Comparison of ENCODE assay signal across 8 mouse cellular contexts in the genomic region with DNA sequence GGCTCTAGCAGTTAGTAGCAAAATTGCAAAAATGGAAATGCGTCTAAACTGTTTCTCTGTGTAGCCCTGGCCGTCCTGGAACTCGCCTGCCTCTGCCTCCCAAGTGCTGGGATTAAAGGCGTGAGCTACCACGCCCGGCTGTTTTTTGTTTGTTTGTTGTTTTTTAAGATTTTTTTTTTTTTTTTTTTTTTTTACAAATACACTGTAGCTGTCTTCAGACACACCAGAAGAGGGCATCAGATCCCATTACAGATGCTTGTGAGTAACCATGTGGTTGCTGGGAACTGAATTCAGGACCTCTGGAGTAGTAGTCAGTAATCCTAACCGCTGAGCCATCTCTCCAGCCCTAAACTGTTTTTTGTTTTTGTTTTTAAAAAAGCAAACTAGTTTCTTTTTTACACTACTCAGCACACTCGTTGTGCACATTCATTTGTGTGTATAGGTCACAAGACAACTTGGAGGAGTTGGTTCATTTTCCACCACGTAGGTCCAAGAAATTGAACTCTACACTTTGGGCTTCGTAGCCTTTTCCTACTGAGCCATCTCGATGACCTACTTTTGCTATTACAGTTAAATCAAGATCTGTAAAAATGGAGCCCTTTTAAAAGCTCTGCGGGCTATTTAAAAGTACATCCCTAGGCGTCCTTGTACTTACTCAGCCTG. TPM values are rescaled to one million over a fixed set of nuclear protein-coding genes. Genes with fewer than 3 reads are reported as not detected.
DNase-seq lines count a peak whose midpoint lies in the region; ATAC-seq and TF ChIP-seq lines count a peak whose summit lies in the region.

No protein-coding gene starts in this region.

- no peaks in the 10 kb centered on the region for H3K36me3 ChIP-seq in lung, embryonic 16.5 days (ENCODE audit: control insufficient read depth, insufficient read depth, low read length)
- no peaks in the 10 kb centered on the region; the same call in 1 of the 2 replicates for H3K36me3 ChIP-seq in embryonic facial prominence, embryonic 14.5 days (ENCODE audit: control insufficient read depth, insufficient read depth, low read length)
- no peaks in the 10 kb centered on the region for H3K36me3 ChIP-seq in kidney, postnatal 0 days (ENCODE audit: insufficient read depth, low read length)
- H3K36me3 ChIP-seq in neural tube, embryonic 15.5 days, result no peaks in the 10 kb centered on the region

- ATAC-seq in lung, embryonic 16.5 days (ENCODE audit: low read depth), result no peak
- ATAC-seq in embryonic facial prominence, embryonic 14.5 days (ENCODE audit: low read depth), result no peak
- ATAC-seq in kidney, postnatal 0 days (replicated peaks; ENCODE audit: low FRiP score, low read depth), result no peak
- ATAC-seq in neural tube, embryonic 15.5 days (ENCODE audit: low FRiP score), result no peak

- DNase-seq in lung, postnatal 25 days (ENCODE audit: low spot score), result no peak
- DNase-seq in embryonic facial prominence, embryonic 14.5 days (ENCODE audit: low spot score), result no peak
- no peak for DNase-seq in kidney, postnatal 0 days (ENCODE audit: low spot score)
- no peak for DNase-seq in cerebellum, postnatal 4 days (ENCODE audit: low spot score in 2 of 2)
- no peak for DNase-seq in layer of hippocampus, postnatal 36 days
- no peak for DNase-seq in gastrocnemius, postnatal 10 days

- H3K4me2 ChIP-seq in lung, embryonic 16.5 days (ENCODE audit: low read depth, low read length), result peak overlapping the region; percentile 72
- peak overlapping the region; percentile 73 for H3K4me2 ChIP-seq in embryonic facial prominence, embryonic 14.5 days (ENCODE audit: low read depth, low read length)
- peak overlapping the region; percentile 79 for H3K4me2 ChIP-seq in kidney, postnatal 0 days (ENCODE audit: low read length)
- H3K4me2 ChIP-seq in neural tube, embryonic 15.5 days, result peak overlapping the region; percentile 66

- no peaks in the 10 kb centered on the region for H3K9me3 ChIP-seq in lung, embryonic 16.5 days (ENCODE audit: control insufficient read depth, low read length)
- no peaks in the 10 kb centered on the region for H3K9me3 ChIP-seq in embryonic facial prominence, embryonic 14.5 days (ENCODE audit: control insufficient read depth, low read length)
- H3K9me3 ChIP-seq in kidney, postnatal 0 days (replicated peaks; ENCODE audit: low read length), result no peaks in the 10 kb centered on the region
- H3K9me3 ChIP-seq in neural tube, embryonic 15.5 days (replicated peaks), result no peaks in the 10 kb centered on the region

- 74% methylated on average over 13 of the region's 13 CpGs for WGBS in lung, embryonic 16.5 days
- WGBS in embryonic facial prominence, embryonic 14.5 days, result 77% methylated on average over 13 of the region's 13 CpGs
- 71% methylated on average over 13 of the region's 13 CpGs for WGBS in kidney, postnatal 0 days
- 78% methylated on average over 13 of the region's 13 CpGs for WGBS in neural tube, embryonic 15.5 days

- peak overlapping the region; percentile 93 for H3K27ac ChIP-seq in lung, embryonic 16.5 days (ENCODE audit: low read length)
- peak overlapping the region; percentile 95 for H3K27ac ChIP-seq in embryonic facial prominence, embryonic 14.5 days (replicated peaks; ENCODE audit: low read depth, low read length)
- H3K27ac ChIP-seq in kidney, postnatal 0 days, result peak overlapping the region; percentile 95
- H3K27ac ChIP-seq in neural tube, embryonic 15.5 days (replicated peaks), result peak overlapping the region; percentile 94

- H3K4me1 ChIP-seq in lung, embryonic 16.5 days (replicated peaks; ENCODE audit: control insufficient read depth, insufficient read depth, low read length), result peaks cover 17% of the 10 kb centered on the region
- peaks cover 13% of the 10 kb centered on the region for H3K4me1 ChIP-seq in embryonic facial prominence, embryonic 14.5 days (ENCODE audit: control insufficient read depth, insufficient read depth, low read length)
- peaks cover 6% of the 10 kb centered on the region; the same call in 1 of the 2 replicates for H3K4me1 ChIP-seq in kidney, postnatal 0 days (replicated peaks; ENCODE audit: insufficient read depth, low read length)
- H3K4me1 ChIP-seq in neural tube, embryonic 15.5 days, result peaks cover 44% of the 10 kb centered on the region

- H3K4me3 ChIP-seq in lung, embryonic 16.5 days (ENCODE audit: low read length), result peak overlapping the region; percentile 76
- H3K4me3 ChIP-seq in embryonic facial prominence, embryonic 14.5 days (ENCODE audit: low read depth, low read length), result peak overlapping the region; percentile 82
- H3K4me3 ChIP-seq in kidney, postnatal 0 days (replicated peaks; ENCODE audit: low read depth, low read length), result peak overlapping the region; percentile 61
- peak overlapping the region; percentile 93 for H3K4me3 ChIP-seq in neural tube, embryonic 15.5 days (replicated peaks)

- peak overlapping the region; percentile 77 for H3K9ac ChIP-seq in lung, embryonic 16.5 days (ENCODE audit: low read length)
- peak overlapping the region; percentile 85 for H3K9ac ChIP-seq in embryonic facial prominence, embryonic 14.5 days (ENCODE audit: low read depth, low read length)
- peak overlapping the region; percentile 67; the same call in 1 of the 2 replicates for H3K9ac ChIP-seq in kidney, postnatal 0 days (ENCODE audit: low read depth, low read length)
- H3K9ac ChIP-seq in neural tube, embryonic 15.5 days (replicated peaks), result no peak overlapping the region

- no peaks in the 10 kb centered on the region for H3K27me3 ChIP-seq in lung, embryonic 16.5 days (ENCODE audit: control insufficient read depth, insufficient read depth, low read depth, low read length)
- H3K27me3 ChIP-seq in embryonic facial prominence, embryonic 14.5 days (replicated peaks; ENCODE audit: control insufficient read depth, insufficient read depth, low read length), result no peaks in the 10 kb centered on the region
- H3K27me3 ChIP-seq in kidney, postnatal 0 days (ENCODE audit: insufficient read depth, low read length), result no peaks in the 10 kb centered on the region
- no peaks in the 10 kb centered on the region for H3K27me3 ChIP-seq in neural tube, embryonic 15.5 days (replicated peaks)

- peak; percentile 8; the same call in 1 of the 2 replicates for TF ChIP-seq CTCF in kidney, postnatal 0 days (IDR thresholded peaks at IDR 0.05; ENCODE audit: low read depth)

RNA-seq across cellular contexts. Expression of a gene that starts 1.0 kb away (rescaled TPM):
- polyA plus RNA-seq in lung, embryonic 16.5 days (2015; fragmentation: Nextera tagmentation; extraction: Ambion mirVana), result 7.8 and 9.4 TPM in 2 replicates
- polyA plus RNA-seq in embryonic facial prominence, embryonic 14.5 days (2014; fragmentation: Nextera tagmentation; extraction: Ambion mirVana), result 10.0 and 10.2 TPM in 2 replicates
- polyA plus RNA-seq in kidney, postnatal 0 days (2015; fragmentation: Nextera tagmentation; extraction: Ambion mirVana), result 10.3 and 10.6 TPM in 2 replicates
- polyA plus RNA-seq in neural tube, embryonic 15.5 days (2015; fragmentation: Nextera tagmentation; extraction: Ambion mirVana), result 21.1 and 27.4 TPM in 2 replicates
- total RNA-seq in layer of hippocampus, postnatal 36 days (2021), result 10 to 100 TPM; 15.0 to 19.8 TPM
- 1 to 10 TPM; 5.5 to 5.9 TPM for total RNA-seq in gastrocnemius, postnatal 10 days (2021)

RNA-seq across cellular contexts. Expression of a gene that starts 2.4 kb away (rescaled TPM):
- polyA plus RNA-seq in lung, embryonic 16.5 days (2015; fragmentation: Nextera tagmentation; extraction: Ambion mirVana), result 231 and 248 TPM in 2 replicates
- polyA plus RNA-seq in embryonic facial prominence, embryonic 14.5 days (2014; fragmentation: Nextera tagmentation; extraction: Ambion mirVana), result 160 and 165 TPM in 2 replicates
- 248 and 255 TPM in 2 replicates for polyA plus RNA-seq in kidney, postnatal 0 days (2015; fragmentation: Nextera tagmentation; extraction: Ambion mirVana)
- polyA plus RNA-seq in neural tube, embryonic 15.5 days (2015; fragmentation: Nextera tagmentation; extraction: Ambion mirVana), result 220 and 226 TPM in 2 replicates
- 100 to 1,000 TPM; 205 to 208 TPM for total RNA-seq in layer of hippocampus, postnatal 36 days (2021)
- total RNA-seq in gastrocnemius, postnatal 10 days (2021), result 100 to 1,000 TPM; 241 to 249 TPM

RNA-seq across cellular contexts. Expression of a gene that starts 35.5 kb away (rescaled TPM):
- 106 TPM in 2 replicates for polyA plus RNA-seq in lung, embryonic 16.5 days (2015; fragmentation: Nextera tagmentation; extraction: Ambion mirVana)
- polyA plus RNA-seq in embryonic facial prominence, embryonic 14.5 days (2014; fragmentation: Nextera tagmentation; extraction: Ambion mirVana), result 80.1 and 90.8 TPM in 2 replicates
- 70.8 and 71.7 TPM in 2 replicates for polyA plus RNA-seq in kidney, postnatal 0 days (2015; fragmentation: Nextera tagmentation; extraction: Ambion mirVana)
- 124 and 129 TPM in 2 replicates for polyA plus RNA-seq in neural tube, embryonic 15.5 days (2015; fragmentation: Nextera tagmentation; extraction: Ambion mirVana)
- total RNA-seq in layer of hippocampus, postnatal 36 days (2021), result 10 to 100 TPM; 32.7 to 33.4 TPM
- total RNA-seq in gastrocnemius, postnatal 10 days (2021), result 10 to 100 TPM; 15.7 to 18.4 TPM
